Mouse (Mus musculus) CH12.LX (cell line): ENCODE results near the gene Fnd3c2. TPM values are rescaled to one million over a fixed set of nuclear protein-coding genes. Genes with fewer than 3 reads are reported as not detected.

Experiments
- DNase-seq: peaks from one replicate; pipeline ENCODE4 v3.0.0-alpha.2; 2013; ENCODE audit errors: extremely low read depth
- H3K27ac ChIP-seq: 2 replicates; pipeline ENCODE4 v1.5.1; 2012; ENCODE audit warnings: low read depth, mild to moderate bottlenecking, control low read depth, moderate library complexity; ENCODE audit not compliant: insufficient read depth
- H3K27me3 ChIP-seq: replicated peaks from 2 replicates; pipeline ENCODE3; 2012; ENCODE audit warnings: inconsistent platforms
- H3K36me3 ChIP-seq, 2 experiments: replicated peaks in 1 of 2; 2 replicates each; pipeline versions ENCODE3 to v1.6.1; 2012; ENCODE audit warnings: inconsistent platforms in 1 of 2, low read length in 1 of 2, mild to moderate bottlenecking in 1 of 2, mixed read lengths in 1 of 2, moderate library complexity in 1 of 2; ENCODE audit not compliant: control insufficient read depth in 1 of 2, insufficient read depth in 1 of 2
- H3K4me1 ChIP-seq, 2 experiments: 2 replicates each; pipeline ENCODE4 v1.6.1; 2012; ENCODE audit warnings: inconsistent platforms in 1 of 2, moderate library complexity in 1 of 2; ENCODE audit not compliant: insufficient read depth in 2 of 2, control insufficient read depth in 1 of 2
- H3K4me2 ChIP-seq: 2 replicates; pipeline ENCODE4 v1.6.1; 2012; ENCODE audit warnings: low read depth, mild to moderate bottlenecking, control low read depth; ENCODE audit not compliant: poor library complexity, insufficient read depth, severe bottlenecking
- H3K4me3 ChIP-seq, 3 experiments: fragments of 150-350 bp in 1 of 3; sonication (generic) in 1 of 3; replicated peaks in 1 of 3; 2 replicates each; pipeline versions ENCODE3 to v1.5.1; 2011 to 2012; ENCODE audit warnings: low read depth in 2 of 3, low read length in 2 of 3, mild to moderate bottlenecking in 2 of 3, moderate library complexity in 2 of 3, control low read depth in 1 of 3, improper control_type of control experiment in 1 of 3, inconsistent platforms in 1 of 3, mixed read lengths in 1 of 3; ENCODE audit not compliant: poor library complexity in 1 of 3
- H3K79me2 ChIP-seq: replicated peaks from 2 replicates; pipeline ENCODE4 v1.6.1; 2012; ENCODE audit warnings: mild to moderate bottlenecking, moderate library complexity; ENCODE audit not compliant: control insufficient read depth, poor library complexity, insufficient read depth, severe bottlenecking; ENCODE audit errors: extremely low read depth
- H3K9ac ChIP-seq: 2 replicates; pipeline ENCODE4 v1.6.1; 2012; ENCODE audit warnings: low read depth, mild to moderate bottlenecking, control low read depth, moderate library complexity; ENCODE audit not compliant: insufficient read depth
- H3K9me3 ChIP-seq: replicated peaks from 2 replicates; pipeline ENCODE3; 2012; ENCODE audit warnings: low read length, inconsistent platforms, mixed read lengths
- BHLHE40 ChIP-seq: IDR thresholded peaks from 2 replicates; pipeline ENCODE4 v1.6.1; 2011; ENCODE audit warnings: mild to moderate bottlenecking, low read depth, low read length, improper control_type of control experiment
- CTCF ChIP-seq, 2 experiments: IDR thresholded peaks in 1 of 2; conservative IDR thresholded peaks in 1 of 2; 2 replicates each; pipeline ENCODE4 v1.5.1; 2011 to 2012; ENCODE audit warnings: low read depth in 2 of 2, low read length in 2 of 2, improper control_type of control experiment in 1 of 2, inconsistent platforms in 1 of 2, mild to moderate bottlenecking in 1 of 2, moderate library complexity in 1 of 2
- HCFC1 ChIP-seq: IDR thresholded peaks from 2 replicates; pipeline ENCODE4 v1.6.1; 2012; ENCODE audit warnings: low read depth, mild to moderate bottlenecking, inconsistent platforms, low read length, improper control_type of control experiment
- JUN ChIP-seq: IDR thresholded peaks from 2 replicates; pipeline ENCODE4 v1.6.1; 2011; ENCODE audit warnings: low read depth, mild to moderate bottlenecking, low read length, improper control_type of control experiment, moderate library complexity; ENCODE audit not compliant: insufficient read depth
- MAX ChIP-seq: IDR thresholded peaks from 2 replicates; pipeline ENCODE4 v1.6.1; 2011; ENCODE audit warnings: low read length, improper control_type of control experiment
- MEF2A ChIP-seq: IDR thresholded peaks from 2 replicates; pipeline ENCODE4 v1.6.1; 2014; ENCODE audit warnings: low read depth, mild to moderate bottlenecking, inconsistent platforms, low read length, improper control_type of control experiment, borderline replicate concordance
- MXI1 ChIP-seq: IDR thresholded peaks from 2 replicates; pipeline ENCODE4 v1.6.1; 2011; ENCODE audit warnings: mild to moderate bottlenecking, low read depth, low read length, improper control_type of control experiment
- MYC ChIP-seq: IDR thresholded peaks from 2 replicates; pipeline ENCODE4 v1.6.1; 2011; ENCODE audit warnings: low read depth, mild to moderate bottlenecking, improper control_type of control experiment, low read length
- NELFE ChIP-seq: IDR thresholded peaks from 2 replicates; pipeline ENCODE4 v1.6.1; 2011; ENCODE audit warnings: low read depth, low read length, improper control_type of control experiment
- RAD21 ChIP-seq: IDR thresholded peaks from 2 replicates; pipeline ENCODE4 v1.6.1; 2011; ENCODE audit warnings: low read depth, mild to moderate bottlenecking, low read length, improper control_type of control experiment, moderate library complexity
- SIN3A ChIP-seq: IDR thresholded peaks from 2 replicates; pipeline ENCODE4 v1.6.1; 2012; ENCODE audit warnings: low read length, improper control_type of control experiment, inconsistent platforms
- ZKSCAN1 ChIP-seq: IDR thresholded peaks from 2 replicates; pipeline ENCODE4 v1.6.1; 2012; ENCODE audit warnings: low read depth, inconsistent platforms, low read length, improper control_type of control experiment, borderline replicate concordance
- ZNF384 ChIP-seq: IDR thresholded peaks from 2 replicates; pipeline ENCODE4 v1.6.1; 2012; ENCODE audit warnings: low read depth, low read length, improper control_type of control experiment, inconsistent platforms
- dilution Hi-C: fragments of 300-500 bp; cut with MboI; formaldehyde crosslinking; loops from 2 replicates; pipeline ENCODE4 v1.14.3; 2020; ENCODE audit warnings: low sequenced_read_pairs; ENCODE audit not compliant: extremely low pct_unique_long_range_greater_than_20kb, extremely low pct_ligation_motif_present
- in situ Hi-C: fragments of 300-500 bp; cut with MboI; formaldehyde crosslinking; loops from 3 replicates; pipeline ENCODE4 v1.14.3; 2019; ENCODE audit warnings: low sequenced_read_pairs, low pct_ligation_motif_present, low pct_unique_long_range_greater_than_20kb, mixed read lengths
- polyA plus RNA-seq: library from polyadenylated mRNA; unstranded; fragments of >175 nt; gene quantifications from 2 replicates; pipeline ENCODE4 v1.2.1, GENCODE M21; 2012; ENCODE audit warnings: low read depth; ENCODE audit not compliant: insufficient read length
- total RNA-seq, 2 experiments: library from RNA; depleted of rRNA; stranded (reverse); fragments of 300-350 nt in 1 of 2; fragments of >200 nt in 1 of 2; gene quantifications; 2 replicates each; pipeline ENCODE4 v1.2.3; 2012 to 2014

Fnd3c2 gene
- total and polyA plus RNA-seq, 3 experiments = not detected

GRCm38 (mm10) chrX:106189356-106189755, 65.8 kb downstream of the Fnd3c2 start:
- Histone ChIP-seq H3K27ac (peak overlapping the region; percentile 48; the same call in 1 of the 2 replicates), H3K9ac (peak overlapping the region; percentile 82)
- in situ Hi-C loops = no loop called here

GRCm38 (mm10) chrX:106187737-106188136, 67.4 kb downstream of the Fnd3c2 start:
- peak; percentile 69; the same call in 1 of the 2 replicates for TF ChIP-seq MAX
- TF ChIP-seq JUN = no peak
- no peak for TF ChIP-seq RAD21
- peak; percentile 87 for TF ChIP-seq MXI1
- TF ChIP-seq HCFC1 = no peak
- peak; percentile 70 for TF ChIP-seq BHLHE40
- TF ChIP-seq NELFE = no peak
- TF ChIP-seq MYC = peak; percentile 67; the same call in 1 of the 2 replicates
- no peak for TF ChIP-seq MEF2A
- dilution Hi-C loops (no loop called here), in situ Hi-C loops (no loop called here)
- H3K4me3 ChIP-seq = peak overlapping the region; percentile 69 to 98 (median 84)
- H3K36me3 ChIP-seq = peaks cover 0 to 6% of the 10 kb centered on the region in 2 experiments
- H3K79me2 ChIP-seq = peaks cover 54% of the 10 kb centered on the region
- no peak overlapping the region for H3K27ac ChIP-seq
- peaks cover 0 to 7% of the 10 kb centered on the region in 2 experiments; a peak in 2 of 4 replicates for H3K4me1 ChIP-seq
- no peaks in the 10 kb centered on the region for H3K9me3 ChIP-seq
- H3K4me2 ChIP-seq = peak overlapping the region; percentile 68
- DNase-seq = peak; percentile 52
- H3K9ac ChIP-seq = peak overlapping the region; percentile 82
- H3K27me3 ChIP-seq = no peaks in the 10 kb centered on the region

More at GRCm38 (mm10) chrX:106189356-106189755, 65.8 kb downstream of the Fnd3c2 start:
- TF ChIP-seq ZNF384 (no peak), ZKSCAN1 (no peak), SIN3A (peak; percentile 19; the same call in 1 of the 2 replicates), MYC (no peak), CTCF (conservative IDR thresholded peaks at IDR 0.05 in 1 of 2, IDR thresholded peaks at IDR 0.05 in 1 of 2; ENCODE audit: low read depth in 2 of 2, low read length in 2 of 2) (no peak)
- peak overlapping the region; percentile 68 for H3K4me2 ChIP-seq
- peaks cover 0 to 13% of the 10 kb centered on the region in 2 experiments; a peak in 2 of 4 replicates for H3K4me1 ChIP-seq
- DNase-seq = no peak
- H3K9me3 ChIP-seq = no peaks in the 10 kb centered on the region
- peaks cover 8 to 15% of the 10 kb centered on the region in 2 experiments for H3K36me3 ChIP-seq
- H3K27me3 ChIP-seq = no peaks in the 10 kb centered on the region
- peak overlapping the region; percentile 69 to 98 (median 84) for H3K4me3 ChIP-seq
- dilution Hi-C loops = no loop called here
- H3K79me2 ChIP-seq = peaks cover 59% of the 10 kb centered on the region
